Mouse (Mus musculus) forebrain, embryonic 10.5 days (tissue): Measurements from ENCODE around the gene Lrtm1. TPM values are rescaled to one million over a fixed set of nuclear protein-coding genes. Genes with fewer than 3 reads are reported as not detected.

Experiments
- DNase-seq: peaks from one replicate; pipeline ENCODE4 v3.0.0-alpha.2; 2017; ENCODE audit warnings: low spot score; ENCODE audit errors: extremely low spot score
- H3K27ac ChIP-seq: fragments of 300-500 bp; sonication (generic); 2 replicates; pipeline ENCODE4 v1.5.1; 2016; ENCODE audit warnings: mild to moderate bottlenecking
- H3K27me3 ChIP-seq: fragments of 300-500 bp; sonication (generic); 2 replicates; pipeline ENCODE4 v1.6.1; 2016; ENCODE audit warnings: mild to moderate bottlenecking; ENCODE audit not compliant: poor library complexity, severe bottlenecking
- H3K36me3 ChIP-seq: fragments of 300-500 bp; sonication (generic); replicated peaks from 2 replicates; pipeline ENCODE4 v1.6.1; 2016; ENCODE audit warnings: mild to moderate bottlenecking, moderate library complexity
- H3K4me1 ChIP-seq: fragments of 300-500 bp; sonication (generic); 2 replicates; pipeline ENCODE4 v1.6.1; 2016
- H3K4me3 ChIP-seq: fragments of 300-500 bp; sonication (generic); 2 replicates; pipeline ENCODE4 v1.5.1; 2016; ENCODE audit warnings: mild to moderate bottlenecking, moderate library complexity
- H3K9me3 ChIP-seq: fragments of 300-500 bp; sonication (generic); 2 replicates; pipeline ENCODE4 v1.6.1; 2016; ENCODE audit warnings: mild to moderate bottlenecking, moderate library complexity
- WGBS: fragments of 180-500 bp; shearing (Covaris S2); methylation state at CpG from one replicate; pipeline ENCODE4 v1.1.7; 2016; 5-methylcytosine and 5-hydroxymethylcytosine counted together
- polyA plus RNA-seq: library from polyadenylated mRNA; unstranded; fragments of >200 nt; fragmentation: Nextera tagmentation; extraction: Ambion mirVana; gene quantifications from 2 replicates; pipeline ENCODE4 v1.2.1, GENCODE M21; 2016

Lrtm1 gene
- polyA plus RNA-seq, 1 experiment from 2014 or later = 1.3 TPM

GRCm38 (mm10) chr14:29041498-29041897 lies 23.5 kb downstream of the Lrtm1 start:
- 91% methylated on average over 1 of the region's 1 CpGs for WGBS
- no peaks in the 10 kb centered on the region for H3K9me3 ChIP-seq
- peaks cover 73% of the 10 kb centered on the region for H3K27me3 ChIP-seq
- no peak for DNase-seq
- no peak overlapping the region for H3K27ac ChIP-seq
- peaks cover 12% of the 10 kb centered on the region for H3K4me1 ChIP-seq
- H3K4me3 ChIP-seq = no peak overlapping the region
- H3K36me3 ChIP-seq = no peaks in the 10 kb centered on the region

GRCm38 (mm10) chr14:29042355-29042754 lies 24.3 kb downstream of the Lrtm1 start:
- no peaks in the 10 kb centered on the region for H3K9me3 ChIP-seq
- 68% methylated on average over 1 of the region's 1 CpGs for WGBS
- DNase-seq = no peak
- peaks cover 12% of the 10 kb centered on the region for H3K4me1 ChIP-seq
- no peaks in the 10 kb centered on the region for H3K36me3 ChIP-seq
- H3K4me3 ChIP-seq = no peak overlapping the region
- no peak overlapping the region for H3K27ac ChIP-seq
- peaks cover 64% of the 10 kb centered on the region for H3K27me3 ChIP-seq

GRCm38 (mm10) chr14:29051951-29052835 lies 34.2 kb downstream of the Lrtm1 start:
- Histone ChIP-seq H3K9me3 (no peaks in the 10 kb centered on the region), H3K36me3 (no peaks in the 10 kb centered on the region), H3K27me3 (no peaks in the 10 kb centered on the region), H3K27ac (no peak overlapping the region), H3K4me1 (no peaks in the 10 kb centered on the region), H3K4me3 (no peak overlapping the region)
- WGBS = 78% methylated on average over 16 of the region's 16 CpGs
- no peak for DNase-seq

GRCm38 (mm10) chr14:29060679-29061078 lies 42.7 kb downstream of the Lrtm1 start:
- Histone ChIP-seq H3K36me3 (no peaks in the 10 kb centered on the region), H3K9me3 (no peaks in the 10 kb centered on the region), H3K4me3 (no peak overlapping the region), H3K4me1 (peaks cover 3% of the 10 kb centered on the region; the same call in 1 of the 2 replicates), H3K27ac (no peak overlapping the region), H3K27me3 (no peaks in the 10 kb centered on the region)
- DNase-seq = no peak

- 81% methylated on average over 1 of the region's 1 CpGs for WGBS
These were observed 43.5 kb downstream of the Lrtm1 start for GRCm38 (mm10) chr14:29061491-29061890.

GRCm38 (mm10) chr14:29062676-29063075 lies 44.7 kb downstream of the Lrtm1 start:
- no peaks in the 10 kb centered on the region for H3K9me3 ChIP-seq
- H3K36me3 ChIP-seq = no peaks in the 10 kb centered on the region
- H3K4me3 ChIP-seq = no peak overlapping the region
- no peak for DNase-seq
- H3K4me1 ChIP-seq = peaks cover 3% of the 10 kb centered on the region; the same call in 1 of the 2 replicates
- no peaks in the 10 kb centered on the region for H3K27me3 ChIP-seq
- WGBS = 97% methylated on average over 2 of the region's 2 CpGs
- no peak overlapping the region for H3K27ac ChIP-seq

More at GRCm38 (mm10) chr14:29061491-29061890, 43.5 kb downstream of the Lrtm1 start:
- H3K4me1 ChIP-seq = peaks cover 3% of the 10 kb centered on the region; the same call in 1 of the 2 replicates
- no peak for DNase-seq
- H3K4me3 ChIP-seq = no peak overlapping the region
- no peaks in the 10 kb centered on the region for H3K27me3 ChIP-seq
- H3K9me3 ChIP-seq = no peaks in the 10 kb centered on the region
- no peak overlapping the region for H3K27ac ChIP-seq
- H3K36me3 ChIP-seq = no peaks in the 10 kb centered on the region

GRCm38 (mm10) chr14:29073747-29074146 lies 55.7 kb downstream of the Lrtm1 start:
- Histone ChIP-seq H3K4me1 (peaks cover 10% of the 10 kb centered on the region; the same call in 1 of the 2 replicates), H3K9me3 (no peaks in the 10 kb centered on the region), H3K36me3 (no peaks in the 10 kb centered on the region), H3K27ac (no peak overlapping the region), H3K27me3 (no peaks in the 10 kb centered on the region), H3K4me3 (no peak overlapping the region)
- WGBS = 93% methylated on average over 4 of the region's 4 CpGs
- no peak for DNase-seq

GRCm38 (mm10) chr14:29077418-29077817 lies 59.4 kb downstream of the Lrtm1 start:
- Histone ChIP-seq H3K27me3 (no peaks in the 10 kb centered on the region), H3K4me3 (no peak overlapping the region), H3K27ac (no peak overlapping the region), H3K36me3 (no peaks in the 10 kb centered on the region), H3K4me1 (peaks cover 8% of the 10 kb centered on the region; the same call in 1 of the 2 replicates), H3K9me3 (no peaks in the 10 kb centered on the region)
- 69% methylated on average over 3 of the region's 3 CpGs for WGBS
- DNase-seq = no peak

GRCm38 (mm10) chr14:29080228-29080627 lies 62.2 kb downstream of the Lrtm1 start:
- Histone ChIP-seq H3K27me3 (no peaks in the 10 kb centered on the region), H3K4me3 (no peak overlapping the region), H3K9me3 (no peaks in the 10 kb centered on the region), H3K27ac (no peak overlapping the region), H3K36me3 (no peaks in the 10 kb centered on the region), H3K4me1 (peaks cover 4% of the 10 kb centered on the region; the same call in 1 of the 2 replicates)
- WGBS = 83% methylated on average over 4 of the region's 4 CpGs
- no peak for DNase-seq

- peaks cover 4% of the 10 kb centered on the region; the same call in 1 of the 2 replicates for H3K4me1 ChIP-seq
- H3K27me3 ChIP-seq = no peaks in the 10 kb centered on the region
- 82% methylated on average over 4 of the region's 4 CpGs for WGBS
- no peaks in the 10 kb centered on the region for H3K36me3 ChIP-seq
- H3K4me3 ChIP-seq = no peak overlapping the region
- H3K27ac ChIP-seq = no peak overlapping the region
- no peaks in the 10 kb centered on the region for H3K9me3 ChIP-seq
- DNase-seq = no peak
These were observed 62.6 kb downstream of the Lrtm1 start for GRCm38 (mm10) chr14:29080630-29081029.

- Histone ChIP-seq H3K9me3 (no peaks in the 10 kb centered on the region), H3K36me3 (no peaks in the 10 kb centered on the region), H3K27ac (no peak overlapping the region), H3K4me3 (no peak overlapping the region), H3K4me1 (peaks cover 11% of the 10 kb centered on the region), H3K27me3 (peaks cover 3% of the 10 kb centered on the region; the same call in 1 of the 2 replicates)
- DNase-seq = no peak
- WGBS = 94% methylated on average over 1 of the region's 1 CpGs
These were observed 64.2 kb downstream of the Lrtm1 start for GRCm38 (mm10) chr14:29082171-29082570.
